Mouse (Mus musculus) thymus, postnatal 25 days (tissue): ENCODE results near the gene Tert.

Experiments
- DNase-seq: peaks from one replicate; pipeline ENCODE4 v3.0.0; 2022

Gene Tert

DNA sequence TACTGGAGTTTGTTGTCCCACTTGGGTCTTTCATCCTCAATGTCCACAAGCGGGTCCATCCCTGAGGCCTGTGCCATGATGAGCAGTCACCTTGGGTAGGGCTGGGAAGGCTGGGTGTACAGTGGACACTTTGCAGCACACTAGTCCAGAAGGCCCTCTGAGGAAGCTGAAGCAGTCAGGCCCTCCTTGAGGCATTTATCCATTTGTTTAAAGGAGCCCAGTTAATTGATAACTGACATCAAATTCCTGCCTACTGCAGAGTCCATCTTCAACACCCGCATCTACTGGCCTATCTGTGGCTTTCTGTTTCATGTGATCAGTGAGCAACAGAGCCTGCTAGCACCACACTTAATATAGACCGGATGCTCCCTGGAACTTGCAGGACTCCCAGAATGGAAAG lies 51.1 kb downstream of the Tert start, which contains the start of gene Slc6a18:
Gene Slc6a18 (minus strand): TSS at position 171 of the 400 bp plus-strand sequence.
- DNase-seq: no peak

DNA sequence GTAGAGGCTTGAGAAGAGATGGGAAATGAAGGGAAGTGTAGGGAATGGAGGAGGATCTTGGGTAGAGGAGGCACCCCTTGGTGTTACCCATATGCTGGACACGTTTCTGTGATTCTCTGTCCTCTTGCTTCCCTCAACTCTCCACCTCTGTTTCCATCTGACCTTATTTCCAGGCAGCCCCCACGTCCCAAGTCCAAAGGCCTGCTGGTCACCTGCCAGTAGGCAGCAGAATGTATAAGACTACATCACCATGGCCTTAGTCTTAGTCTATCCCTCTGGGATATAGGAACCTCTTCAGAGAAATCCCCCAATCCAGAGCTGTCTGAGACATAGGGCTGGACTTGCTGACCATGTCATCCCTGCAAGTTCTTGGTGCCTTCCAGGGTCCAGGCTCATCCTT lies 52.6 kb downstream of the Tert start:
- DNase-seq: no peak

GRCm38 (mm10) chr13:73680394-73680793 lies 53.7 kb downstream of the Tert start:
- no peak for DNase-seq

DNA sequence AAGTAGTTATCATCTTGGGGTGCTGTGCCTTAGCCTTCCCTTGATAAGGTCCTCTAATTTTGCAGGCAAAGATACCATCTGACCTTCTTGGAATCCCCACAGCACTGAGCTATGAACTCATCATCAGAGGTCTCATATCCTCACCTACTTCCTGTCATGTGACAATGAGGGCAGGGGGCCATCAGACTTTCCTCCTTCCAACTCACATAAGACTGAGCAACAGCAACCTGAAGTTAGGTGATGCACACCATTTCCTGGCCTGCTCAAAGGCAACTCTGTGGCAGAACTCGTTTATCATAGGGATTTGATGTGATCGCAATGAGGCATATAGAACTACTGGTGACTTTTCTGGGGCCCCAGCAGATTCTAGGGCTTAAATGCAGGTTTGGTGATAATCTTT lies 55.5 kb downstream of the Tert start:
- DNase-seq: no peak

DNA sequence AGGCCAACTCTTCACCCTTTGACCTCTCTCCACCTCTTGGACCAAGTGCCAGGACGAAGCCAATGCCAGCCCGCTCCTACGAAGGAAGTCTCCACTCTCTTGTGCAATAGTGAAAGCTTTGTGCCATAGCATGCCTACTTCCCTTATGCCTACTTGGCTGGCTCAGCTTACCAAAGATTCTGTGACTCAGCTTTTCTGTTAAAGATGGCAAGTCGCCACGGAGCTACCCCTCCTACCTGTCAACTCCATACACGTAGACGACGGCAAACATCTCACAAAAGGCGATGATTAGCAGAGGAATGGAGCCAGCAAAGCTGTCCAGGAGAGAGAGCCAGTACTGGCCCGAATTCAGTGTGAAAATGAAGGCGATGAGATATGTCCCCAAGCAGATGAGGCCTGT lies 57.0 kb downstream of the Tert start:
- DNase-seq: no peak

DNA sequence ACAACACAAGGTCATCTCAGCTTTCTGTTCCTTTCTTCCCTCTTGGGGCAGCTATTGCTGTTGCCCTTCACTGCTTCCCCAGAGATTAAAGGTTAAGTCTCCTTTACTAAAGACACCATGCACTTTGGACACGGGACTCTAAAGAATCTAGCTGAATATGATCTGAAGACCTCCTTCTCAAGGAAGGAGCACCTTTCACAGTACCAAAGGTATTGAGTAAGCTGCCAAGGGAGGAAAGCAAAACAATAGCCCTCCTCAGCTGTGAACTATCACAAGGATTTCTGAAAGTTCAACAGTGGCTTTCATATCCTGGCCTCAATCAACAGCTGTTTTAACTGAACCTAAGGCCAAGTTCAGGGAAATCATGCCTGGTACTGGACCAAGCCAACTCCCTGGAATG lies 57.7 kb downstream of the Tert start:
- DNase-seq: no peak

DNA sequence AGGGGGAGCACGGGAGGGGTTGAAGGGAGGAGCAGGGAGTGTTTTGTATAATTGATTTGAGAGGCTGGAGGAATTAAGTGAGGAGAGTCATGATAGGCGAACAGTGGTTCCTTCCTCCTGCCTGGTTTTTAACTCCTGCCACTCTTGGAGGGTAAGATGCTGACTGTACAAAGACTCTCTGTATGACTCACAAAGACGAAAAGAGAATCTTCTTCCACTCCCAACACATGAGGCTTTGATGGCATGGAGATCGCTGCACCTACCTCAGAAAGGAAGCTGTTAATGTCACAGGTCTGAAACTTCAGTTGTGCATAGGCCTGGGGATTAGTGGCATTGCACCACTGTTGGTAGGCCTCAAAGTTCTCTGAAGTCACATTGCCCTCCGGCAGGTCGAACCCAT lies 58.8 kb downstream of the Tert start:
- no peak for DNase-seq

GRCm38 (mm10) chr13:73687601-73688000 lies 60.9 kb downstream of the Tert start:
- no peak for DNase-seq

DNA sequence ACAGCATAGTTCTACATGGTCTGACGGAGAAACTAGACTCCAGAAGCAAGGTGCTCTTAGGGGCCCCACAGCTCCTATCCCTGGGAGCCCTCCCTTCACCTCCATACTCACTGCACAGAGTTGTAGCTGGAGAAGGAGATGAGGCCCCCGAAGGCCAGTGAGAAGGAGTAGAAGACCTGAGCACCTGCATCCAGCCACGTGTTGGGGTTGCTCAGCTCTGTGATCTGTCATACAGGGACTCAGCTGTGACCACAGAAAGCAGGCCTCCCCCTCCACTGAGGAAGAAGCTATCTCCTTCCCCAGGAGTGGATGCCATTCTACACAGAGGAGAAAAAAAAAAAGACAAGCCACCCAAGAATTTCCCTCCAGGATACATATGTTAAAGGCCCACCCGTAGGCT lies 62.2 kb downstream of the Tert start:
- DNase-seq: peak; percentile 77

DNA sequence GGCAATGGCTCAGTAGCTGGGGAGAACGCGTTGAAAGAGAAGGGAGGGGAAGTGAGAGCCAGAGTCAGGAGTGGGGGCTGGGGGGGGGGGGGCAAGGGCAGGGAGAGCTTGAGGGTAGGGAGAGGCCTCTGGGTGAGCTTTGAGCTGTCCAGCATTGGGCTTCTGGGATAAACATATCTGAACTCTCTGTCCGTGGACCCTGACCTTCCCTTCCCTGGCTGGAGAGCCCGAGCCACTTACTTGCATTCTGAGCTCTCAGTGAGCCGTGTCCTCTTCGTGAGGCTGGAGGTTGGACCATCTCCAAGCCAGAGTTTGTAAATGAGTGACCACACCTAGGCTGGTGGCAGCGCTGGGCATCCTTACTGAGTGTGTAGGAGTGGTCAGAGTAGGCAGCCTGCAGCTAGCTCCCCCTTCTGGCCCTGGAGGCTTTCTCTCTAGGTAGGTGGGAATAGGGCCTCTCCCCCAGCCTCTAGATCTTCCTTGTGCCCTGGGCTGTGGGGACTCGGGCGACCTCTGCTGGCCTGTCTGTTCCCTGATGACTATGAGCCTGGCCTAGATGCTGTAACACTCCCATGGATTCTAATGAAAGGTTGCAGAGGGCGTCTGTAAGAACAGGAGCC lies 65.6 kb downstream of the Tert start:
- DNase-seq: peak; percentile 91

DNA sequence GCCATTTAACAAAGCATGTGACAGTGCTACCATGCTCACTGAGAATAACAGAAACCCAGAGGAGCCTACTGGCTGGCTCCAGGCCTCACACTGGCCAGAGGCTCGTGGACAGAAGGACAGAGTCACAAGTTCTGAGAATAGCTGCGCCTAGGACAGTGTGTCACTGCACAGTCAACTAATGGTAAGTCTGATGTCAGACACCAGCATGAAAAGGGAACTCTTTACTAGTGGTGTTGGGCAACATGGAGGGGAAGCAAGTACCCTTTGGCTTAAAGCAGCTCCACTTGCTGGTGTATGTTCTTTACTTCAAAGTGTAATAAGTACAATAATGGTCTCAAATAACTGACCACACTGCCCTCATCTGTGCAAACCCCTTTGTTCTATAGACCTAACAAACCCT lies 66.6 kb downstream of the Tert start:
- DNase-seq: no peak

- DNase-seq: no peak
Measured at GRCm38 (mm10) chr13:73694972-73695371, 68.3 kb downstream of the Tert start.

DNA sequence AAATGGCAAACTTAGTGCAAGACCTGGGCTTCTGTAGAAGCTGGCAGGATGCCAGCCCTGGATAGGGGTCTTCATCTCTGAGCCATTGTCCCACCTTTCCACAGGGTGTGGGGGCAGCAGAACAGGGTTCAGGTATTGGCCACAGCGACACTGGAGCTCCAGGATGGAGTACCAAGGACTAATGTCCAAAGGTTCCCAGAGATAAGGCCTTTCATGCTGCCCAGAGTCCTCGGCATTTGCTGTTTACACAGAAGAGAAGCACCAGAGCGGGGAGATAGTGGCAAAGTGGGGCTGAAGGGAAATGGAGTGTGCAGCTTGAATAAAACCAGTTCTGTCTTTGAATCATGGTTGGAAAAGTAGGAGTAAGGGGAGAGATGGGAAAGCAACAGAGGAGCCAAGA lies 69.8 kb downstream of the Tert start:
- no peak for DNase-seq
